Mouse (Mus musculus) C2C12 (cell line): Measurements from ENCODE around the gene Clk2. TPM values are rescaled to one million over a fixed set of nuclear protein-coding genes. Genes with fewer than 3 reads are reported as not detected.

Experiments used
- H3K27me3 ChIP-seq: one replicate; pipeline ENCODE4 v1.6.1; 2011; ENCODE audit not compliant: control insufficient read depth, insufficient read depth, insufficient read length
- H3K36me3 ChIP-seq: one replicate; pipeline ENCODE4 v1.6.1; 2011; ENCODE audit not compliant: control insufficient read depth, insufficient read depth
- H3K4me3 ChIP-seq: one replicate; pipeline ENCODE4 v1.5.1; 2011; ENCODE audit warnings: mild to moderate bottlenecking, control low read depth; ENCODE audit not compliant: poor library complexity, insufficient read depth, severe bottlenecking
- H3K79me2 ChIP-seq: one replicate; pipeline ENCODE4 v1.6.1; 2011; ENCODE audit not compliant: control insufficient read depth, insufficient read depth
- H3K79me3 ChIP-seq: one replicate; pipeline ENCODE4 v1.6.1; 2011; ENCODE audit warnings: low read depth, control low read depth
- H3ac ChIP-seq: one replicate; pipeline ENCODE3; 2011; ENCODE audit warnings: low read depth; ENCODE audit not compliant: control insufficient read depth, insufficient read length
- CEBPB ChIP-seq: IDR thresholded peaks from one replicate; pipeline ENCODE4 v1.6.1; 2011; ENCODE audit warnings: low read depth, mild to moderate bottlenecking, control low read depth, moderate library complexity
- CTCF ChIP-seq: IDR thresholded peaks from one replicate; pipeline ENCODE4 v1.5.1; 2011; ENCODE audit not compliant: control insufficient read depth, insufficient read depth, insufficient read length
- FOSL1 ChIP-seq: IDR thresholded peaks from one replicate; pipeline ENCODE4 v1.8.0; 2011; ENCODE audit warnings: mild to moderate bottlenecking, low read length; ENCODE audit not compliant: poor library complexity, insufficient read depth, severe bottlenecking
- MAX ChIP-seq: IDR thresholded peaks from one replicate; pipeline ENCODE4 v1.6.1; 2011; ENCODE audit warnings: mild to moderate bottlenecking, control low read depth
- MYOD1 ChIP-seq: IDR thresholded peaks from one replicate; pipeline ENCODE4 v1.6.1; 2011; ENCODE audit warnings: low read depth; ENCODE audit not compliant: control insufficient read depth, insufficient read length
- MYOG ChIP-seq: IDR thresholded peaks from one replicate; pipeline ENCODE4 v1.6.1; 2011; ENCODE audit not compliant: control insufficient read depth, insufficient read length; ENCODE audit errors: extremely low read depth
- USF1 ChIP-seq: IDR thresholded peaks from one replicate; pipeline ENCODE4 v1.6.1; 2011; ENCODE audit warnings: low read depth, mild to moderate bottlenecking, control low read depth, moderate library complexity
- polyA plus RNA-seq: library from polyadenylated mRNA; unstranded; fragments of >200 nt; fragmentation: generic; extraction: Trizol; gene quantifications from one replicate; pipeline ENCODE4 v1.2.1, GENCODE M21; 2012; ENCODE audit warnings: missing spikeins

Gene Clk2
- polyA plus RNA-seq, 1 experiment = 14.5 TPM

DNA sequence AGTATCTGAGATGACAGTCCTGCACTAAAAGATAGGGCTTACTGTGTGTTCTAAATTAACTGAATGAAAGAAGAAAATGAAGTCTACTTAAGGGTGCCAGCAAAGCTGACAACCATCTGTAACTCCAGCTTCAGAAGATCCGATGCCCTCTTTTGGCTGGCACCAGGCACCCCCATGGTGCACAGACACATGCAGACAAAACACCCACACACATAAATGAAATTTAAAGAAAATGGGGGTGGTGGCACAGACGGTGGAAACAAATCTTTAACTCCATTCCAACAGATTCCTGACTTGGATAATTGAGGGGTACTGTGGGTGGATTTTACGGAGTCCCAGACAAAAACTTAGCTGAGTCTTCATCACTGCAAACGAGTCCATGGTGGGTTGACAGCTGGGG is 32.8 kb upstream of the Clk2 start:
- no peak overlapping the region for H3K4me3 ChIP-seq
- no peak overlapping the region for H3ac ChIP-seq
- no peaks in the 10 kb centered on the region for H3K79me3 ChIP-seq
- peaks cover 72% of the 10 kb centered on the region for H3K27me3 ChIP-seq
- H3K79me2 ChIP-seq = no peaks in the 10 kb centered on the region
- TF ChIP-seq FOSL1 (no peak), MYOD1 (no peak), CTCF (no peak), MYOG (no peak), USF1 (no peak), CEBPB (no peak), MAX (no peak)
- H3K36me3 ChIP-seq = no peaks in the 10 kb centered on the region

DNA sequence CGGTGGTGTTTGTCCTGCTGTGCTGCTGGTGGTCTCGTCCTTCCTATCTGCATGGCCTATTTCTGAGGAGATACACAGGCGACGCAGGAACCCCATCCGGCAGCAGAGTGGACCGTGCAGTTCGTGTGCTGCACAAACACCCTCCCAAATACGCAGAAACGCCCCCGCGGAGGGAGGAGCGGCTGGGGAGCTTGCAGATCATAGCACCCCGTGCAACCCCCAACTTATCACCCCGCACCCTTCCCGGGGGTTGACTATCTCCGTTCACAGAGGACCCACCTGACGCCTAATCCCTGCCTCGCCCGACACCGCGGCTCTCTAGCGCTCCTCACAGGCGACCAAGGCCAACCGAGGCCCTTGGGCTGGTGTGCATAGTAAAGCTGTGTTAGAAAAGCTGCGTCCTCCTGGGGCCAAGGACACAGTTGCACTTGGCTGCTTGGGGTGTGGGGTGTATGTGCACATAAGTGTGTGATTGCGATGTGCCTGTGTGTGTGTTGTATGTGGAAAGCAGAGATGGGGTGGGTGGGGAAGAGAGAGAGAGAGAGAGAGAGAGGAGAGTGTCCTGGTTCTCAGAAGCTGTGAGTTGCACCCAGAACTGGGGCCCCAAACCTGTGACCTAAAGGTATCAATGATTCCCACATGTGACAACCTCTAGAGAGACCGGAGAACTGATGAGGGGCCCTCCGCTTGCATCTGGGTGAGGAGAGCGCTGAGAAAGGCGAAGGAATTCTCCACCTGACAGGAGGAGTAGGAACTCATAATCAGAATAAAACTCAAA is 32.1 kb upstream of the Clk2 start:
- Histone ChIP-seq H3ac (no peak overlapping the region), H3K27me3 (peaks cover 75% of the 10 kb centered on the region), H3K79me3 (no peaks in the 10 kb centered on the region), H3K4me3 (no peak overlapping the region), H3K79me2 (no peaks in the 10 kb centered on the region), H3K36me3 (no peaks in the 10 kb centered on the region)
- no peak for TF ChIP-seq CEBPB
- TF ChIP-seq CTCF = no peak
- TF ChIP-seq MYOD1 = no peak
- no peak for TF ChIP-seq MYOG
- no peak for TF ChIP-seq MAX
- TF ChIP-seq USF1 = no peak
- TF ChIP-seq FOSL1 = no peak

DNA sequence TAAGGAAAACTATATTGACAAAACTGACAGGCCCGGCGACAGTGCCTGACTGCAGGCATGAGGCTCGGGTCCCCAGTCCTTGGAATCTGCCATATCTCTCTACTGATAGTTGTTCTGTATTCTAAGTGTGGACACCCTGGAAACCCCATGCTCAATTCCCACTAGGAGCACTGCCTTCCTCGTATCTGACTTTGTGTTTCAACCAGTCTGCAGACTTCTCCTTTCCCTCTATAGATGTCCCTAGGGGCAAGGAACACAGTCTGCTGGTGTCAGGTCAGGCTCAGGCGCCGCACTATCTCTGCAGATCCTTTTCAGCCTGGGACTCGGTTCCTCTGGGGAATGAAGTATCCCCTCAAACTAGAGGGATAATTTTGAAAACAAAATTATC is 31.5 kb upstream of the Clk2 start:
- Histone ChIP-seq H3ac (no peak overlapping the region), H3K27me3 (peaks cover 70% of the 10 kb centered on the region), H3K4me3 (no peak overlapping the region), H3K79me3 (no peaks in the 10 kb centered on the region), H3K36me3 (no peaks in the 10 kb centered on the region), H3K79me2 (no peaks in the 10 kb centered on the region)
- TF ChIP-seq MAX (no peak), USF1 (no peak), MYOG (no peak), FOSL1 (no peak), MYOD1 (no peak), CEBPB (no peak), CTCF (no peak)

DNA sequence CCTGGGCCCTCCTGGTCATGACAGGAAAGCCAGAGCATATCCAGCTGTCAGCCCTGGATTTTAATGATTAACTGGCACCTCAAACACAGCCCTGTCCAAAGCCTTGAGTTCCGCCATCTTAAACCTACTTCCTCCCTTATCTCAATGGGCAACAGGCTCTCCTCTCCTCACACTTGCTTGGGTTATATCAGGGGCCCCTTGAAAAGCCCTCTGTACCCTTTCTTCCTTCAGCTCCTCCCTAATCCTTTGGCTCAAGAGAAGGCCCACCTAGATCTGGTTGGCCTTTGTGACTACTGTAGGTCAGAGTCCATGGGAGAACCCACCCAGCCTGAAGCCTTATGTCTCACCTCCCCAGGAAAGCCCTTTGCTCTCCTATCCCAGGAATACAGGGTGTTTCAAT is 30.8 kb upstream of the Clk2 start:
- Histone ChIP-seq H3K79me3 (no peaks in the 10 kb centered on the region), H3K4me3 (no peak overlapping the region), H3K79me2 (no peaks in the 10 kb centered on the region), H3ac (no peak overlapping the region), H3K27me3 (peaks cover 67% of the 10 kb centered on the region), H3K36me3 (no peaks in the 10 kb centered on the region)
- TF ChIP-seq CEBPB = no peak
- no peak for TF ChIP-seq MYOG
- TF ChIP-seq MYOD1 = no peak

DNA sequence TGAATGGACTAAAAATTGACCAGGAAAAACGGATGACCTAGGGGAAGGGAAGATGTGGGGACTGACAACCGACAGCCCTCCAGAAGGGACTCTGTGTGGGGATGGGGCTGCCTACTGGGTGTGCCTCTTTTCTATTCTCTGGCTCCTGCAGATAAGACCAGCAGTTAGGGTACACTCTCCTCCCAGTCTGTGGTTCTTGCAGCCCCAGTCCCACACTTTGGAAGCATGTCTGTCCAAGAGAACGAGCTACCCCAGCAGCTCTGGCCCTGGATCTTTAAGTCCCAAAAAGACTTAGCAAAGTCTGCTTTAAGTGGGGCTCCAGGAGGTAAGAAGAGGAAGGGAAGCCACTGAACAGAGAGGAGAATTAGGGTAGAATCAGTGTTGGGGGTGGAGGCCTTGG is 28.6 kb upstream of the Clk2 start, which contains the start of gene Pklr:
Gene Pklr, plus strand, starts transcription at position 185 of the 400 bp plus-strand sequence.
- Histone ChIP-seq H3K4me3 (no peak within 1 kb of the TSS), H3ac (no peak within 1 kb of the TSS), H3K36me3 (no peaks in the 10 kb centered on the region), H3K79me3 (no peaks in the 10 kb centered on the region), H3K79me2 (no peaks in the 10 kb centered on the region), H3K27me3 (peaks cover 72% of the 10 kb centered on the region)
- TF ChIP-seq CEBPB = no peak
- TF ChIP-seq CTCF = no peak

DNA sequence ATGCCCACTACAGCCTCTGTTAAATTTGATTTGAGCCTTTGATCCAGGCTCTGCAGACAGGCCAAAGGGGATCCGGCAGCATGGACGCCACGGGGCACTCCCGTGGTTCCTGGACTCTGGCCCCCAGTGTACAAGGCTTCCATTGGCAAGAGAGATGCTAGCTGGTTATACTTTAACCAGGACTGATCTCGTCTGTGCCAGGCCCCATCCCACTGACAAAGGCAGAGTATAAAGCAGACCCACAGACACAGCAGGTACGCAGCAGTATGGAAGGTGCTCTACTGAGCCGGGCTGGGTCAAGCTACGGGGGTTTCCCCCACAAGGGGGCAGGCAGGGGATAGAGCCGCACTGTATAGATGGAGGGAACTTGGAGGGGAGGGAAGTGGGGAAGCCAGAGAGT is 28.2 kb upstream of the Clk2 start:
- peaks cover 76% of the 10 kb centered on the region for H3K27me3 ChIP-seq
- no peaks in the 10 kb centered on the region for H3K79me3 ChIP-seq
- H3K4me3 ChIP-seq = no peak overlapping the region
- no peak for TF ChIP-seq USF1
- no peak for TF ChIP-seq MYOD1
- TF ChIP-seq MYOG = no peak
- TF ChIP-seq CEBPB = no peak
- TF ChIP-seq MAX = no peak
- TF ChIP-seq CTCF = no peak
- TF ChIP-seq FOSL1 = no peak
- no peaks in the 10 kb centered on the region for H3K79me2 ChIP-seq
- no peak overlapping the region for H3ac ChIP-seq
- H3K36me3 ChIP-seq = no peaks in the 10 kb centered on the region
